Mouse (Mus musculus) cerebellum, adult 9-11 months (tissue): Measurements from ENCODE around the gene Nr4a1.
A peak's percentile ranks its signal among the peaks of the same experiment; 100 is the strongest.

Experiments used
- DNase-seq: peaks from one replicate; pipeline ENCODE4 v3.0.0; 2022

Nr4a1 gene

GRCm38 (mm10) chr15:101233641-101234275, 20.3 kb upstream of the Nr4a1 start:
- no peak for DNase-seq

GRCm38 (mm10) chr15:101234611-101235341, 19.3 kb upstream of the Nr4a1 start:
- no peak for DNase-seq

DNA sequence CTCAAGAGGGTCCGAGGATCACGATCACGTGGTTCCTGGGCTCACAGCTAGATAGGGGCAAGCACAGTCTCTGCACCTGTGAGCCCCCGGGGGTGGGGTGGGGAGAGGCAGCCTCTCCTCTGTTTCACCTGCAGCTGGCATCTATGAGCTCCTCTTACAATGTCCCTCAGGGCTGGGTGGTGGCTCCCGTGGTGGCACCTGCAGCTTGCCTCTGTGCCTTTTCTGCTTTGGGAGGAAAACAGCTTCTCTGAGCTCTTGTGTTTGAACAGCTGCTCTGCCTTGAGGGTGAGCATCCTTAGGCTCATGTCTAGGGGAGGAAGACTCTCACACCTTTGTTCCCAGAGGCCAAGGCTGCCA, 18.7 kb upstream of the Nr4a1 start:
- no peak for DNase-seq

GRCm38 (mm10) chr15:101235728-101236327, 18.2 kb upstream of the Nr4a1 start:
- DNase-seq: no peak

DNA sequence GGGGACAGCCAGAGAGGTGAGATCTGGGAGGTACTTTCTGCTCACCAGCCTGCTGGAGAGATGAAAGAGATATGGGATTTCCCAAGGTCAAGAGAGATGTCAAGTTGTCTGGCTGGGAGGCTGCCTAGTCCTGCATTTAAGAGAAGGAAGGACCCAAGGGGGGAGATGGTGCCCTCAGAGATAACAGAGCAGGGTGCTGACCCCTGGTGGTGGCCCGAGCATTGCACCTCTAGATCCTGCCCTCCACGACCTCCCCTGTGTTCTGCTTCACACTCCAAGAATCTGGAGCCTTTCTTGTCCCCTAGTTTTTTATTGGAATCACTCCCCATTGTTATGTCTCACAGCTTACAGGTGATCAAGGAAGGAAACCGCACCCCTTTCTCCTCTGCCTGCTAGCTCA, 17.2 kb upstream of the Nr4a1 start:
- no peak for DNase-seq

DNA sequence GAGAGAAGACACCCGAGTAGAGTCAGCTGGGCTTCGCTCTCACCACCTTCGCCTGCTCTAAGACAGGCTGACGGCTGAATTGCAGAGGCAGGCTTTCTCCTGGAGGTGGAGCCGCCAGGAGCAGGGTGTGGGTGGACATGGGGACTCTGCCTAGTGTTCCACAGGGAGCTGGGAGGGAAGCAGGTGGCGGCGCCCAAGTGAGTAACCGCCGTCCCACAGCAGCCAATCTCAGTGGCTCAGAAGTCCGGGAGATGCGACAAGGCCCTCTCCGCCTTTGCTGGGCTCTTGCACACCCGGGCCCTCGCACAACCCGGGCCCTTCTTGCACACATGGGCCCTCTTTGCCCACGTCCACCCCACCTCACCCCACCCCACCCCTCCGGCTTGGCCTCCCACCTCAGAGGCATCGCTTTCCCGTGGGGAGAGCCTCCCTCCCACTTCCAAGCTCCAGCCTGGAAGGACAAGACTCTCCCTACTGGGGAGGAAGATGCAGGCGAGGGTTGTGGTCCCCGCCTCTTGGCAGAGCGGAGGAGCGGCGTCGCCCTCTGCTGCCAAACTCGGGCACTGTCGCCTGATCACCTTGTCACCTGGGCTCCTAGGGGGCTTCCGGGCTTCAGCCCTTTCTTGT, 15.1 kb upstream of the Nr4a1 start:
- DNase-seq: peak; percentile 75

DNA sequence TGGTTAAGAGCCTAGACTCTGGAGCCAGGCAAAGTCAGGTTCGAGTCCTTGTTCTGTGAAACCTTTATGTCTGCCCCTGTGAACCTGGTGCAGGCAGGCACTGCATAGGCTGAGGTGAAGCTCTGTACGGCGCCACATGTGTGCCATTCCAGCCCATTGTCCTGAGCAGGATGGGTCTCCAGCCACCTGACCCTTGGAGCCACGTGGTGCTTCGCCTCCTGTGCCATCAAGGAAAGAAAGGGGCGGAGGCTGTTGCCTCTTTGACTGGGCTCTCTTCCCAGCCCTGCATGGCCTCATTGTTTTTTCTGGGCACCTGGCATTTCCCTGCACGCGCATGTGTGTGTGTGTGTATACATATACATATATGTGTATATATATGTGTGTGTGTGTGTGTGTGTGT, 14.2 kb upstream of the Nr4a1 start:
- peak; percentile 49 for DNase-seq

DNA sequence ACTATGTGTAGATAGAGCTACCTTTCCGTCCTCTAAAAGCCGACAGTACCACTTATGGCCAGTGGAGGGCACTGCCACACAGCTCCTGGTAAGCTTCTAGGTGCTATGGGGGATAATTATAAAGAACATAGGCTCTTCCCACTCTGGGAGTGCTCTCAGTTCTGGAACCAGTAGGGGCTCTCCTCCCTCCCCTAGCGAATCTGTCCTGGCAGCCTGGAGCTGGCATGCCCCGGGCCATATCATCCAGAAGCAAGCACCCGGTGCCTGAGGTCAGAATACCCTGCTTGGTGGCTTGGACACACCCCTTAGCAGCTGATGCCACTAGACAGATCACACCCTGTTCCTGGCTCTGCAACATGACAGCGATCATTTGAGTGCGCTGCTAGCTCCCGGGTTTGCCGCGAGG, 13.3 kb upstream of the Nr4a1 start:
- peak; percentile 86 for DNase-seq

GRCm38 (mm10) chr15:101241236-101241635, 12.8 kb upstream of the Nr4a1 start:
- DNase-seq: no peak

- DNase-seq: no peak
These were observed 12.2 kb upstream of the Nr4a1 start for GRCm38 (mm10) chr15:101241853-101242252.

GRCm38 (mm10) chr15:101242645-101243044, 11.4 kb upstream of the Nr4a1 start:
- peak; percentile 91 for DNase-seq

DNA sequence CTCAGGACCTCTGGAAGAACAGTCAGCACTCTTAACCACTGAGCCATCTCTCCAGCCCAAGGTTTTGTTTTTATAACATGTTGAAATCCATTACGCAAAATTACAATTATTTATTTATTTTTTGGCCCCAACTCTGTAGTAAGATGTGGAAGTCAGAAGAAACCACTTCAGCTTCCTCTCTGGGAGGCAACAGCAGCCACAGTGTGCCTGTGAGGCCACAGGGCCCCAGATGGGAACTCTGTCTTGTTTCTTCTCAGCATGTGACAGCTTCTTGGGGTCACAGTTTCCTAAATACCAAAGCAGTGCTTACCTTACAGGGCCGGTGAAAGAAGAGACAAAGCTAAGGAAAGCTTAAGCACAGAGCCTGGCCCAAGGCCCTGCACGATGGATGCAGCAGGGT, 10.1 kb upstream of the Nr4a1 start:
- no peak for DNase-seq

DNA sequence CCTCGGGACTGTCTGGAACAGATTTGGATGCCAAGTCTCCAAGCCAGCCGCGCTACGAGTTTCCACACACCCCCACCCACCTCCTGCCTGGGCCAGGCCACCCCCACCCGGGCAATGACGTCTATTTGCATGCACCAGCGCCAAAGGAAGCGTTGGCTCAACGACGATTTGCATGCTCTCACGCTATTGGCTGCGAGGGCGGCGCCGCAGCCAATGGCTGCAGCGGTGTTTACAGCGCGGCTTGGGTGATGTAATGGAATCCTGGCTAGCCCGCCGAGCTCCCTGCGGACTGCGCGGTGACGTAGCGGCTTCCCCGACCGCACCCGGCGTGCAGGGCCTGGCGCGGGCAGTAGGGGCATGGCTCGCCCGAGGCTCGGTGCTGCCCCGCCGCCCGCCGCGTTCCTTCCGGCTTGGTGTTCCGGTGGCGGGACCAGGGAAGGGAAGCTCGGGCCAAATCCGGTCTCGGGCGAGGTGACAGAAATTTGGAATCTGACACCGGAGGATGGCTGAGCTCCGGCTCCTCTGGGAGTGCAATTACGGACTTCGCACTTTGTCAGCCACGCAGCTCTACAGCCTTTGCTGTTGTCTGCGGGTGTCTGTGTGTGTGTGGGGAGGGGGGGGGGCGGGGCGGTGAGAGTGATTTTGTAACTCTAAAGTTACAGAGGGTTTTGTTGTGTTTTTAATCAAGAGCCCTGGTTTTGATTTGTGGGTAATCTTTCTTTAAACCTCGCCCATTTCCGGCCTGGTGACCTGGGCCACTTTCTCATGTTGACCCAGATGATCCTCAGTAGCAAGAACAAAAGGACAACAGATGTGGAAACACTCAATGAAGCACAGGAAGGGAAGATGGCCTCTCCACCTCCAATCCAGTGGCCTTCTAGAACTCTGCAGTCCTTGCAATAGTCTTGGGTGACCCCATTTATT, 7.6 kb upstream of the Nr4a1 start:
- peak; percentile 97 for DNase-seq

DNA sequence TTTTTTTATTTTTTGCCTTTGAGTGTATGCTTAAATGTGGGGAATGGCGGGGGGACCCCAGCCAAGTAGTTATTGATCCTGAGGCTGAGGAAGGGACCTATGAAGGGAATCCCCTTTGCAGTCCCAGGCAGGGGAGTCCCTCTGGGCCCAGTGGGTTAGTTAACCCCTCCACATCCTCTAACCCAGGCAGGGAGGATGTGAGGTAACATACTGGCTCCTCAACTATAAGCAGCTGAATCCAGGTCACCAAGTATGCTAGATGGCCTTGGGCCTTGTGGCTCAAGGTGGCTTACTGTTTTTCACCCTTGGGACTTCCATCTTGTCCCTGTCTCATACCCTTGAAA, 6.9 kb upstream of the Nr4a1 start:
- DNase-seq: no peak

DNA sequence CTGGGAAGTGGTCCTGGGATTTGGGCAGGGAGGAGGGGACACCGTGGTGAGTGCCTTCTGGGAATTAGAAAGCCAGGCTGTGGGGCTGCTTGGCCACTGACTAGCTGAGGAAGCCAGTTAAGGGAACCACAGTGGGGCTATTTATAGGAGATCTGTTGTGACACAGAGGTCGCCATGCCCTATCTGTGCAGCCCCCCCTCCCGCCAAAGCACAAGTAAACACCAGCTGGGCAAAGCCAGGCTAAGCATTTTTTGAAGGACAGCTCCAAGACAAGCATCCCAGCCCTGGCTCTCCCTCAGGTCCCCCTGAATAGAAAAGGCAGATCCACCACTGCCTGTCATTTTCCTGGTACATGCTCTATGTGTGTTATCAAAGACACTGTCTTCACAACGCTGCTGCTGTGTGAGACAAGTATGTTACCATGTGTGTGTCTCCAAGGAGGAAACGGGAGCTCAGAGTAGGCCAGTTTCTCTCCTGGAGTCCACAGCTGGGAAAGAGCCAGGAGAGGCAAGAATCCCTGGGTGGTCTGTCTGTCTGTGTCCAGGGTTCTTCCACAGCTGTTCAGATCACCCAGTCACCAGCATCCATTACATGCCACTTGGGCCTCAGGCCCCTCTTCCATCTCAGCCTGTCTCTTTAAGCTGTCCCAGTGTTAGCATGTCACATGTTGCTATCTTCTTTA, 5.9 kb upstream of the Nr4a1 start:
- no peak for DNase-seq

DNA sequence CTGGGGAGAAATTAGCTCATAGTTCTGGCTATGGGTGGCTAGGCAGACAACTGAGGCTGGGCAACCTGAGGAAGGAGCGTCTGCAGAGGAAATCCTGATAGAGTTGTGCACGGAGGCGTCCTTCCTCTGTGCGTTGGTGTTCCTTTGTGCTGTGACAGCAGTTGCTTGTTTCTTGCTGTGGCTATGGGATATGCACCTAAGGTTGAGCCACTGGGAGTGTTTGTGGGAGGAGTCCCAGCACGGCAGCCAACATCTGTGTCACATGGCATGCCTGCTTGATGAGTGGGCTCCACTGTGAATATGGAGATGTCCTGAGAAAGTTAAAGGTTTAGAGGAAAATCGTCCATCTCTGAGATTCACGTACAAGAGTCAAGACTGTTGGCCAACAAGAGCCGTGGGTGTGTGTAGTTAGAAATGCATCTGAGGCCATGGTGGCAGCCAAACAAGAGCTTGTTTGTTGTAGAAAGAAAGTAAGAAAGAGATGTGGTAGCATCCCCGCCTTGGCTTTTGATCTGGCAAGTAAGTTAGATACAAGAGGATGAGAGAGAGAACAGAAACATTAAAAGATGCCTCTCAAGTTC, 3.8 kb upstream of the Nr4a1 start:
- DNase-seq: no peak

- DNase-seq: no peak
These were observed 2.1 kb upstream of the Nr4a1 start for GRCm38 (mm10) chr15:101251930-101252329.

GRCm38 (mm10) chr15:101252614-101253013, 1.5 kb upstream of the Nr4a1 start:
- DNase-seq: no peak

- no peak for DNase-seq
These were observed 545 bp upstream of the Nr4a1 start for GRCm38 (mm10) chr15:101253563-101253885.

GRCm38 (mm10) chr15:101255842-101256462, 1.9 kb downstream of the Nr4a1 start:
- DNase-seq: no peak

DNA sequence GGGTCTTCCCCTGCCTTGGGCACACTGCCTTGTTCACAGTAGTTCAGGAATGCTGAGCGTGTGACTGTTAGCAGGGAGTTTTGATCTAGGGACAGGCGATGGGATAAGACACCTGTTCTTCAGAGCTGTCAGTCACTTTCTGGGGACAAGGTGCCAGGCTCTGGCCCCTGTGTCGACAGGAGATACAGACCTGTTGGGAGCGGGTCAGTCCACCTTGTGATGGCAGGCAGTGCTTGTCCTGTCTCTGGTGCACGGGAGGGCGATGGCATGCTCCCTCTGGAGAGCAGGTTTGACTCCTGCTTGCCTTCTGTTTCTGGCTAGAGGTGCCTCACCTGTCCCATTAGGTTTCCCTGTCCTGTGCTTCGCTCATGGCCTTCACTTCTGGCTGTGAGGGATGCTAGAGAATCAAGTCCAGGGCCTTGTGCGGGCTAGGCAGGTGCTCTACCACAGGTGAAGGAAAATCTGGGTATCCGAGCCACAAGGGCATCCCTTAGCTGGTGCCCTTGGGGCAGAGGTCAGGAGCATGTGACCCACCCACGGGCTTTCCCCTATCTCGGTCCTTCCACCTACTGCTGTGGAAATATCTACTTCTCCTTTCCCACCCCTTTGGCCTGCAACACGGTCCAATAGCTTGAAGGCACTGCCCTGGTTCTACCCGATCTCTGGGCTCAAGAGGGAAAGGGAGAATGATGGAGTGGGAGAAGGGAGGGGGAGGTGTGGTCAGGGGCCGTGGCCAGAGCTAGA, 2.6 kb downstream of the Nr4a1 start:
- no peak for DNase-seq
